Mouse (Mus musculus) T-helper 2 cell (primary cell): ENCODE results near the gene Gpbar1.

Experiments
- in situ Hi-C: fragments of 300-600 bp; cut with MboI, MseI; formaldehyde crosslinking; loops from one replicate; pipeline ENCODE4 v1.15.1; 2025; ENCODE audit warnings: high pct_unique_total_duplicates

Gene Gpbar1

GRCm38 (mm10) chr1:74278538-74278937 lies at the start of gene Gpbar1:
TSS of gene Gpbar1 (plus strand) at chr1:74278550.
- in situ Hi-C loops: no loop called here

- in situ Hi-C loops: loop anchor here (25.0 kb wide), 1 partner anchor 982 kb away; the partner anchor contains the start of genes Glb1l, Stk16 and Tuba4a
Observed at GRCm38 (mm10) chr1:74229942-74230341, 48.4 kb upstream of the Gpbar1 start.

GRCm38 (mm10) chr1:74230992-74231391 lies 47.4 kb upstream of the Gpbar1 start:
- in situ Hi-C loops: loop anchor here (25.0 kb wide), 1 partner anchor 981 kb away; the partner anchor contains the start of genes Glb1l, Stk16 and Tuba4a

- in situ Hi-C loops: loop anchor here (25.0 kb wide), 1 partner anchor 976 kb away; the partner anchor contains the start of genes Glb1l, Stk16 and Tuba4a
Observed at GRCm38 (mm10) chr1:74235938-74236589, 42.3 kb upstream of the Gpbar1 start, which contains the start of gene Arpc2. TSS of gene Arpc2 (plus strand) at chr1:74236084.

GRCm38 (mm10) chr1:74236590-74237317 lies 41.6 kb upstream of the Gpbar1 start:
- in situ Hi-C loops: loop anchor here (25.0 kb wide), 1 partner anchor 976 kb away; the partner anchor contains the start of genes Glb1l, Stk16 and Tuba4a

- in situ Hi-C loops: loop anchor here (25.0 kb wide), 1 partner anchor 975 kb away; the partner anchor contains the start of genes Glb1l, Stk16 and Tuba4a
Observed at GRCm38 (mm10) chr1:74237671-74238070, 40.7 kb upstream of the Gpbar1 start.

GRCm38 (mm10) chr1:74238136-74238535 lies 40.2 kb upstream of the Gpbar1 start:
- in situ Hi-C loops: loop anchor here (25.0 kb wide), 1 partner anchor 974 kb away; the partner anchor contains the start of genes Glb1l, Stk16 and Tuba4a

- in situ Hi-C loops: loop anchor here (25.0 kb wide), 1 partner anchor 973 kb away; the partner anchor contains the start of genes Glb1l, Stk16 and Tuba4a
Observed at GRCm38 (mm10) chr1:74239162-74239561, 39.2 kb upstream of the Gpbar1 start.

- in situ Hi-C loops: loop anchor here (25.0 kb wide), 1 partner anchor 973 kb away; the partner anchor contains the start of genes Glb1l, Stk16 and Tuba4a
Observed at GRCm38 (mm10) chr1:74239618-74240017, 38.7 kb upstream of the Gpbar1 start.

- in situ Hi-C loops: loop anchor here (25.0 kb wide), 1 partner anchor 972 kb away; the partner anchor contains the start of genes Glb1l, Stk16 and Tuba4a
Observed at GRCm38 (mm10) chr1:74240311-74240710, 38.0 kb upstream of the Gpbar1 start.

- in situ Hi-C loops: loop anchor here (25.0 kb wide), 1 partner anchor 971 kb away; the partner anchor contains the start of genes Glb1l, Stk16 and Tuba4a
Observed at GRCm38 (mm10) chr1:74240832-74241231, 37.5 kb upstream of the Gpbar1 start.

GRCm38 (mm10) chr1:74245525-74245924 lies 32.8 kb upstream of the Gpbar1 start:
- in situ Hi-C loops: loop anchor here (25.0 kb wide), 1 partner anchor 967 kb away; the partner anchor contains the start of genes Glb1l, Stk16 and Tuba4a

GRCm38 (mm10) chr1:74248799-74249198 lies 29.6 kb upstream of the Gpbar1 start:
- in situ Hi-C loops: loop anchor here (25.0 kb wide), 1 partner anchor 964 kb away; the partner anchor contains the start of genes Glb1l, Stk16 and Tuba4a

GRCm38 (mm10) chr1:74249331-74249980 lies 28.9 kb upstream of the Gpbar1 start:
- in situ Hi-C loops: loop anchor here (25.0 kb wide), 1 partner anchor 963 kb away; the partner anchor contains the start of genes Glb1l, Stk16 and Tuba4a

GRCm38 (mm10) chr1:74250096-74250495 lies 28.3 kb upstream of the Gpbar1 start:
- in situ Hi-C loops: no loop called here

- in situ Hi-C loops: no loop called here
Observed at GRCm38 (mm10) chr1:74255704-74256345, 22.5 kb upstream of the Gpbar1 start.

- in situ Hi-C loops: no loop called here
Observed at GRCm38 (mm10) chr1:74256782-74257181, 21.6 kb upstream of the Gpbar1 start.

GRCm38 (mm10) chr1:74262510-74262909 lies 15.8 kb upstream of the Gpbar1 start:
- in situ Hi-C loops: loop anchor here (10.0 kb wide), 1 partner anchor 312 kb away; no protein-coding TSS in a partner anchor

GRCm38 (mm10) chr1:74268750-74269149 lies 9.6 kb upstream of the Gpbar1 start:
- in situ Hi-C loops: loop anchor here (10.0 kb wide), 1 partner anchor 306 kb away; no protein-coding TSS in a partner anchor

- in situ Hi-C loops: no loop called here
Observed at GRCm38 (mm10) chr1:74271659-74272058, 6.7 kb upstream of the Gpbar1 start.
